Mouse (Mus musculus): ENCODE data around the gene Sar1b.
"Not testable (repeated sequence)": the region's sequence is repeated elsewhere in the genome, so short reads cannot be mapped to it uniquely, and the experiment has no call there.

DNA sequence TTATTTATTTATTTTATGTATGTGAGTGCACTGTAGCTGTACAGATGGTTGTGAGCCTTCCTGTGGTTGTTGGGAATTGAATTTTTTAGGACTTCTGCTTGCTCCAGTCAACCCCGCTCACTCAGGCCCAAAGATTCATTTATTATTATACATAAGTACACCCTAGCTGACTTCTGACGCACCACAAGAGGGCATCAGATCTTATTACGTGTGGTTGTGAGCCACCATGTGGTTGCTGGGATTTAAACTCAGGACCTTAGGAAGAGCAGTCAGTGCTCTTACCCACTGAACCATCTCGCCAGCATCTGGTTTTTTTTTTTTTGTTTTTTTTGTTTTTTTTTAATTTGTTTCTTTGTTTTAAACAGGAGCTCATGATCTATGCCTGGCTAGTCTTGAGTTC, 26.2 kb downstream of the Sar1b start:
- TF ChIP-seq POLR2A (IDR thresholded peaks at IDR 0.05; ENCODE audit: insufficient read length, low read depth); MYOD1 (IDR thresholded peaks at IDR 0.05; ENCODE audit: control insufficient read depth in 1 of 3, insufficient read length in 2 of 3, low read depth in 2 of 3); MAX (IDR thresholded peaks at IDR 0.05; ENCODE audit: low read depth); TCF12 (IDR thresholded peaks at IDR 0.05; ENCODE audit: insufficient read depth, poor library complexity, severe bottlenecking); CEBPB (IDR thresholded peaks at IDR 0.05; ENCODE audit: insufficient read depth, poor library complexity, severe bottlenecking); MYOG (IDR thresholded peaks at IDR 0.05; ENCODE audit: control insufficient read depth in 1 of 3, insufficient read depth in 1 of 3, insufficient read length in 2 of 3, low read depth in 2 of 3): not testable (repeated sequence)
